Mouse (Mus musculus) forebrain, embryonic 14.5 days (tissue): ENCODE measurements around the gene Barhl2. TPM values are rescaled to one million over a fixed set of nuclear protein-coding genes. Genes with fewer than 3 reads are reported as not detected.

Experiments
- ATAC-seq: fragments of 200-750 bp; cut with Nextera tagmentation; 2 replicates; pipeline ENCODE4 v1.8.0; 2017; ENCODE audit warnings: mild to moderate bottlenecking, moderate library complexity
- DNase-seq: peaks from one replicate; pipeline ENCODE4 v3.0.0-alpha.2; 2015; ENCODE audit warnings: low spot score
- H3K27ac ChIP-seq: fragments of 300-500 bp; sonication (generic); 2 replicates; pipeline ENCODE4 v1.5.1; 2014; ENCODE audit warnings: low read depth, mild to moderate bottlenecking, control low read depth, low read length, moderate library complexity
- H3K27me3 ChIP-seq: fragments of 300-500 bp; sonication (generic); replicated peaks from 2 replicates; pipeline ENCODE4 v1.6.1; 2014; ENCODE audit warnings: low read length, control low read depth, mixed read lengths; ENCODE audit not compliant: control insufficient read depth, insufficient read depth
- H3K36me3 ChIP-seq: fragments of 300-500 bp; sonication (generic); 2 replicates; pipeline ENCODE4 v1.6.1; 2014; ENCODE audit warnings: low read length, control low read depth; ENCODE audit not compliant: control insufficient read depth, insufficient read depth
- H3K4me1 ChIP-seq: fragments of 300-500 bp; sonication (generic); 2 replicates; pipeline ENCODE4 v1.6.1; 2014; ENCODE audit warnings: antibody characterized with exemption, low read length, control low read depth; ENCODE audit not compliant: control insufficient read depth, insufficient read depth
- H3K4me2 ChIP-seq: fragments of 300-500 bp; sonication (generic); 2 replicates; pipeline ENCODE4 v1.6.1; 2014; ENCODE audit warnings: mild to moderate bottlenecking, control low read depth, low read length
- H3K4me3 ChIP-seq: fragments of 300-500 bp; sonication (generic); 2 replicates; pipeline ENCODE4 v1.5.1; 2014; ENCODE audit warnings: low read depth, low read length, control low read depth
- H3K9ac ChIP-seq: fragments of 300-500 bp; sonication (generic); 2 replicates; pipeline ENCODE4 v1.6.1; 2014; ENCODE audit warnings: mild to moderate bottlenecking, low read length, control low read depth, moderate library complexity
- H3K9me3 ChIP-seq: fragments of 300-500 bp; sonication (generic); replicated peaks from 2 replicates; pipeline ENCODE4 v1.6.1; 2016; ENCODE audit warnings: low read length, control low read depth, mixed read lengths; ENCODE audit not compliant: control insufficient read depth
- WGBS: fragments of 180-500 bp; shearing (Covaris S2); extraction: QIAGEN DNeasy Blood & Tissue Kit; methylation state at CpG from one replicate; pipeline ENCODE4 v1.1.7; 2014; 5-methylcytosine and 5-hydroxymethylcytosine counted together
- polyA plus RNA-seq: library from polyadenylated mRNA; unstranded; fragments of >200 nt; fragmentation: Nextera tagmentation; extraction: Ambion mirVana; gene quantifications from 2 replicates; pipeline ENCODE4 v1.2.1, GENCODE M21; 2014

Gene Barhl2
- polyA plus RNA-seq = 1.9 and 2.0 TPM in 2 replicates

GRCm38 (mm10) chr5:106457986-106458476 is at the start of gene Barhl2:
Gene Barhl2 (minus strand): TSS chr5:106458166.
- Histone ChIP-seq H3K4me2 (peak within 1 kb of the TSS; percentile 84), H3K27ac (peak within 1 kb of the TSS; percentile 60; the same call in 1 of the 2 replicates), H3K9ac (peak within 1 kb of the TSS; percentile 56), H3K27me3 (peaks cover 86% of the 10 kb centered on the region), H3K4me3 (peak within 1 kb of the TSS; percentile 45), H3K36me3 (no peaks in the 10 kb centered on the region), H3K9me3 (no peaks in the 10 kb centered on the region), H3K4me1 (peaks cover 14% of the 10 kb centered on the region; the same call in 1 of the 2 replicates)
- peak; percentile 15 for DNase-seq
- ATAC-seq = peak; percentile 27
- WGBS = under 1% methylated on average over 44 of the region's 57 CpGs

DNA sequence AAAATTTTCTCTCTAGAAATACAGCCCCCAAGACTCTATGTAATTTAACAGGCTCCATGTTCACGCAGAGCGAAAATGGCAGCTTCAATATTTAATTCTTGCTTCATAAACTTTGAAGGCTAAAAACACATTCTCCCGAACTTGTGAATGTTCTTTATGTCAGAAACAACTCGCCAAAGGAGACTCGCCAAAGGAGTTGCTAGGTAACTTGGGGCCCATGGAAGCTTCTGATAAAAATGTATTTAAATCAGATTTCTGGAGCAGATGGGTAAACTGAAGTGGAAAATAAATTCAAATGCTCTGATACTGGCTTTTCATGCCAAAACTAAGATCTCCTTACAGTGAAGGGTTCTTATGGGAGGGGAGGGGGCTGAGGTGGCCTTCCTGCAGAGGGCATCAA is 48.1 kb upstream of the Barhl2 start:
- Histone ChIP-seq H3K27me3 (no peaks in the 10 kb centered on the region), H3K4me3 (no peak overlapping the region), H3K4me1 (peaks cover 5% of the 10 kb centered on the region), H3K36me3 (no peaks in the 10 kb centered on the region), H3K9me3 (no peaks in the 10 kb centered on the region), H3K27ac (no peak overlapping the region), H3K4me2 (no peak overlapping the region), H3K9ac (no peak overlapping the region)
- ATAC-seq = no peak
- DNase-seq = peak; percentile 30
- WGBS = 82% methylated on average over 5 of the region's 5 CpGs

DNA sequence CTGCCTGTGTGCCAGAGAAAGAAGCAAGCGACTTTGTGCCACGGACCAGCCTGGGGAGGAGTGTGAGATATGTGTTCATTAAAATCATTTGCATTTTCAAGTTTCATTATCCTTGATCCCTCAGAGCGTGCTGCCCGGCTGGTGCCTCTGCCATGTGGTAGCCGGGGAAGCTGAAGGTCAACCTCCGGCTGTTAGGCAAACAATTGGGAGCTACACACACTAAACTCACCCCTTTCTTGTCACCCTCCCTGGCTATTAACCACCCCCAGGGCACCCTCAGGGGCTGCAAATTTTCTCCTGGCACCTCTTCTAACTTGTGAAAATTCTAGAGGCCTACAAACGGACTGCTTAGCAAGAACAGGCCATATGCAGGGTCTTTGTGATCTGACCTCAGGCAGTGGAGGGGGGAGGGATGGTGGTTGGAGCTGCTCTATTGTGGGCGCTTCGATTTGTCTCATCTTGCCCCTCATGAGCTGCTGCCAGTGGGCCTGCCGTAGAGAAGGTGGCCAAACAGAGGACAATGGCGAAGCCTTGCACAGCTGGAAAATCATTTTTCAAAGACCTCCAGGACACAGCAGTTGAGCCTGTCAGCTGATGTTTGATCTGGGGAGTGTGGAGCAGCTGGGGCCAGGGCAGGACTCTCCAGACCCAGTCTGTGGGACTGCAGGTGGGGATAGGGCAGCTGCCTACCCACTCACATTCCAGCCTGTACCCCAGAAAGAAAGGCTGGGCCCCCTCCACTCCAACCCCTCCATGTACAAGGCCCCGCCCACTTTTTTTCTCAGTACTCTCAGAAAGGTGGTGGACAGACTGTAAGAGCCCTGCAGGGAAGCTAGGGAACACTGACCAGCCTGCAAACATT is 44.9 kb upstream of the Barhl2 start:
- ATAC-seq = peak; percentile 72
- 55% methylated on average over 12 of the region's 12 CpGs for WGBS
- H3K4me3 ChIP-seq = no peak overlapping the region
- no peaks in the 10 kb centered on the region for H3K9me3 ChIP-seq
- H3K4me2 ChIP-seq = no peak overlapping the region
- no peaks in the 10 kb centered on the region for H3K36me3 ChIP-seq
- DNase-seq = peak; percentile 47
- H3K27ac ChIP-seq = 0 out of 2 replicates have a peak overlapping the region, but pooled peaks have one; percentile 6
- H3K4me1 ChIP-seq = peaks cover 7% of the 10 kb centered on the region
- no peaks in the 10 kb centered on the region for H3K27me3 ChIP-seq
- H3K9ac ChIP-seq = no peak overlapping the region

GRCm38 (mm10) chr5:106502271-106502670 is 44.3 kb upstream of the Barhl2 start:
- H3K4me2 ChIP-seq = no peak overlapping the region
- 0 out of 2 replicates have a peak, but pooled peaks have one; percentile 25 for ATAC-seq
- WGBS = 88% methylated on average over 5 of the region's 7 CpGs
- H3K9ac ChIP-seq = no peak overlapping the region
- no peak for DNase-seq
- H3K27me3 ChIP-seq = no peaks in the 10 kb centered on the region
- no peaks in the 10 kb centered on the region for H3K9me3 ChIP-seq
- no peak overlapping the region for H3K4me3 ChIP-seq
- H3K36me3 ChIP-seq = no peaks in the 10 kb centered on the region
- H3K27ac ChIP-seq = no peak overlapping the region
- H3K4me1 ChIP-seq = peaks cover 7% of the 10 kb centered on the region

- Histone ChIP-seq H3K27ac (no peak overlapping the region), H3K27me3 (no peaks in the 10 kb centered on the region), H3K4me1 (peaks cover 7% of the 10 kb centered on the region; the same call in 1 of the 2 replicates), H3K9me3 (no peaks in the 10 kb centered on the region), H3K4me2 (no peak overlapping the region), H3K4me3 (no peak overlapping the region), H3K36me3 (no peaks in the 10 kb centered on the region), H3K9ac (no peak overlapping the region)
- no peak for DNase-seq
- 53% methylated on average over 8 of the region's 8 CpGs for WGBS
- no peak for ATAC-seq
These were observed 33.8 kb upstream of the Barhl2 start for GRCm38 (mm10) chr5:106491771-106492170.

- Histone ChIP-seq H3K9ac (no peak overlapping the region), H3K4me2 (peak overlapping the region; percentile 61; the same call in 1 of the 2 replicates), H3K27me3 (peaks cover 38% of the 10 kb centered on the region), H3K4me1 (peaks cover 13% of the 10 kb centered on the region), H3K4me3 (no peak overlapping the region), H3K27ac (no peak overlapping the region), H3K36me3 (no peaks in the 10 kb centered on the region), H3K9me3 (no peaks in the 10 kb centered on the region)
- WGBS = 3% methylated on average over 10 of the region's 10 CpGs
- ATAC-seq (peak; percentile 62), DNase-seq (peak; percentile 73)
These were observed 14.1 kb upstream of the Barhl2 start for GRCm38 (mm10) chr5:106472105-106472500.

- H3K27ac ChIP-seq = no peak overlapping the region
- no peaks in the 10 kb centered on the region for H3K9me3 ChIP-seq
- H3K36me3 ChIP-seq = no peaks in the 10 kb centered on the region
- peaks cover 13% of the 10 kb centered on the region for H3K4me1 ChIP-seq
- ATAC-seq (peak; percentile 58), DNase-seq (peak; percentile 75)
- no peak overlapping the region for H3K4me3 ChIP-seq
- peak overlapping the region; percentile 61 for H3K4me2 ChIP-seq
- WGBS = 1% methylated on average over 13 of the region's 13 CpGs
- H3K9ac ChIP-seq = no peak overlapping the region
- peaks cover 45% of the 10 kb centered on the region for H3K27me3 ChIP-seq
These were observed 13.5 kb upstream of the Barhl2 start for GRCm38 (mm10) chr5:106471235-106472104.

DNA sequence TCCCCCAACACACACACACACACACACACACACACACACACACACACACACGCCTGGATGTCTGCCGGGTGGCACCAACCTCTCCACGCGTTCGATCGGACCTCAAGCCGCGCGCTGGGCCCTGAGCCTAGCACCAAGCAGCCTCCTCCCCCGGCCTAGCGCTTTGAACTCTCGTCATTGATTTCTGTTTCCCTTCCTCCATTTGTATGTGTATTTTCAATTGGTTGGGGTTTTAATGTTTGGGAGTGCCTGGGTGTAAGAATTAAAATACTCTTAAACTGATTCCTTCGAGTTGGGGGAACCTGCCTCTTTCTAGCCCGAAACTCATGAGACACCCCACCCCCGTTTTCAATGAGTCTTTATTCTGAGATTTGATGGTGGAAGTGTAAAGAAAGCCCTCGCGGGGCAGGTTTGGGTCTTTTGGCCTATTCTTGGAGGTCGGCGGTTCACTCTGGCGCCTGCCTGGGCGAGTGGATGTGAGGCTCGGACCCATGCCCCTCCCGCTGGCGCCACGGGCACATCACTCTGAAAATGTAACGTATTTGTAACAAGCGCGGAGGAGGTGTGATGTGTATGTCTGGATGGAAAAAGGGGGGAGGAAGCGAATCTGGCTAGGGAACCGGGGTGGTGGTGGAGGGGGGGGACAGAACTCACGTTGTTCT is 7.3 kb upstream of the Barhl2 start:
- Histone ChIP-seq H3K9me3 (no peaks in the 10 kb centered on the region), H3K36me3 (no peaks in the 10 kb centered on the region), H3K27me3 (peaks cover 74% of the 10 kb centered on the region), H3K9ac (no peak overlapping the region), H3K27ac (no peak overlapping the region), H3K4me3 (peak overlapping the region; percentile 9; the same call in 1 of the 2 replicates), H3K4me2 (peak overlapping the region; percentile 38), H3K4me1 (peaks cover 13% of the 10 kb centered on the region)
- ATAC-seq (no peak), DNase-seq (peak; percentile 44)
- under 1% methylated on average over 31 of the region's 31 CpGs for WGBS
